Mouse (Mus musculus): ENCODE measurements around the gene Smarcd2. TPM values are rescaled to one million over a fixed set of nuclear protein-coding genes. Genes with fewer than 3 reads are reported as not detected.

Gene Smarcd2
- polyA plus RNA-seq, 1 experiment from 2014 or later = 16.0 TPM

DNA sequence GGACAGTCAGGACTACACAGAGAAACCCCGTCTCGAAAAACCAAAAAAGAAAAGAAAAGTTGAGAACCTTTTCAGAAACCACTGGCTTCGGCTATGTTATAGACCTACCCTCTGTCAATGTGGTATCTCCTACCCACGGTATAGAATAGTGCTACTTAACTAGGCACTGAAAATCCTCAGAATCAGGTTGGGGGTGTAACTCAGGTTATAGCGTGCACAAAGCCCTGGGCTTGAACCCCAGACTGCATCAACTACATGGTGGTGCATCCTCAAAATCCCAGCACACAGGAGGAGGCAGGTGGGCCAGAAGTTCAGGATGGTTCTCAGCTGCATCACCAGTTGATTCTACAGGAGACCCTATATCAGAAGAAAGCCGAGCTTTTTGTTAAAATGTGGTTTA, 1.0 kb upstream of the Smarcd2 start:
- Histone ChIP-seq H3K9me3 (no peaks in the 10 kb centered on the region), H3K4me1 (replicated peaks) (peaks cover 46% of the 10 kb centered on the region), H3K4me3 (peak overlapping the region; percentile 98; the same call in 1 of the 2 replicates), H3K27ac (no peak overlapping the region), H3K9ac (no peak overlapping the region), H3K27me3 (no peaks in the 10 kb centered on the region), H3K4me2 (peak overlapping the region; percentile 83; the same call in 1 of the 2 replicates), H3K36me3 (no peaks in the 10 kb centered on the region)
- no peak for ATAC-seq (ENCODE audit: low FRiP score)
- 94% methylated on average over 6 of the region's 6 CpGs for WGBS

DNA sequence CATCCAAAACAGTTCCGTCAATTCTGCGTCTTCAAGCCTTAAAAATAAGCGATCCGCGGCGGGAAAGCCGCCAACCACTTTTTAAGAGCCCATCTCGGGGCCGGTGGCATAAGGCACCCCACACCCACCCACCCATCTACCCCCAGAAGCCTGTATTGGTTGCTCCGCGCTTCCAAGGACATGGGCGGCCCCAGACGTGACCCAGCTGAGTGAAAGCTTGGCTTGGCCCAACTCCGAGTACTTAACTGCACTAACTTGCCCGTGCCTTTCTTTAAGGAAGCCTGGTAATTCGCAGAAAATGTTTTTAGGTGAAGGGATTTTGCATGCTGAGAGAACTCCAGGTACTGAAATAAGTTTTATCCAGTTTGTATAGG, 526 bp upstream of the Smarcd2 start:
- no peaks in the 10 kb centered on the region for H3K27me3 ChIP-seq
- peak overlapping the region; percentile 97 for H3K9ac ChIP-seq
- peak overlapping the region; percentile 83 for H3K4me2 ChIP-seq
- H3K4me1 ChIP-seq (replicated peaks) = peaks cover 52% of the 10 kb centered on the region
- no peaks in the 10 kb centered on the region for H3K9me3 ChIP-seq
- H3K27ac ChIP-seq = peak overlapping the region; percentile 93
- H3K4me3 ChIP-seq = peak overlapping the region; percentile 98
- H3K36me3 ChIP-seq = no peaks in the 10 kb centered on the region
- peak; percentile 33 for ATAC-seq (ENCODE audit: low FRiP score)
- 17% methylated on average over 16 of the region's 16 CpGs for WGBS

DNA sequence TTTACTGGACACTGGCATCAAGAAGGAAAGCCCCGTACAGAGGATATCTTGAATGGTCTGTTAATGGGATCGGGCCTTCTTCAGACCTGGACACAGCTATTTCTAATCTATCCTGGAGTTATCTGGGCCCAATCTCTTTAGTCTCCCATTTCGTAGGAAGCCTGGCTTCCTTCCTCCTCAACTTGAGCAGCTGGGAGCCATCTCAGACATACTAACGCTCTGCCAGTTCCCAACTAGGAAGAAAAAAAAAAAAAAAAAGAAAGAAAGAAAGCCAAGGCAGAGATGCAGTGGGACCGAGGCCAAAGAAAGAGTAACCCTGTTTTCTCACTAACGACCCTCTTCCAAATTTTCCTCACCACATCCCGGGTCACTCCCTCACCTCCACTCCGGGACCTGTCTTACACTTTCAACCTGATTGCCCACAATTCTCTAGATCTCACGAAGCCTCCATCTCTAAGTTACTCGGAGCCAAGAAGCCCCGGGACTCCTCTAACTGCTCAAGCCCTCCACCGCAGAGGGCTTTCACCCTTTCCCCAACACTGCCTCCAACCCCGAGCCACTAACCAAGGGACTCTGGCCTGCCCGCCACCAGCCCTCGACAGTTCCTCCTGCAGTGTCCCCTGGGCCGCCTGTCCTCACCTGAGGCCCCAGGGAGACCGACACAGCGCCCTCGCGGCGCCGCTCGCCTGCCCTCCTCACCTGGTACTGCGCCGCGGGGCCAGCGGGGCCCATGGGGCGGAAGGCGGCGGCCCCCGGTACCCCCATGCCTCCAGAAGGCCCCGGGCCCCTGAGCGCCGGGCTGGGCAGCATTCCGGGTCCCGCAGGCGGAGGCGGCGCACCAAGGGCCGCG, 753 bp downstream of the Smarcd2 start:
- Histone ChIP-seq H3K27me3 (no peaks in the 10 kb centered on the region), H3K4me1 (replicated peaks) (peaks cover 64% of the 10 kb centered on the region), H3K4me2 (peak overlapping the region; percentile 83), H3K4me3 (peak overlapping the region; percentile 98), H3K9me3 (no peaks in the 10 kb centered on the region), H3K9ac (peak overlapping the region; percentile 97), H3K27ac (peak overlapping the region; percentile 93), H3K36me3 (peaks cover 4% of the 10 kb centered on the region)
- WGBS = 3% methylated on average over 28 of the region's 41 CpGs
- peak; percentile 39 for ATAC-seq (ENCODE audit: low FRiP score)

DNA sequence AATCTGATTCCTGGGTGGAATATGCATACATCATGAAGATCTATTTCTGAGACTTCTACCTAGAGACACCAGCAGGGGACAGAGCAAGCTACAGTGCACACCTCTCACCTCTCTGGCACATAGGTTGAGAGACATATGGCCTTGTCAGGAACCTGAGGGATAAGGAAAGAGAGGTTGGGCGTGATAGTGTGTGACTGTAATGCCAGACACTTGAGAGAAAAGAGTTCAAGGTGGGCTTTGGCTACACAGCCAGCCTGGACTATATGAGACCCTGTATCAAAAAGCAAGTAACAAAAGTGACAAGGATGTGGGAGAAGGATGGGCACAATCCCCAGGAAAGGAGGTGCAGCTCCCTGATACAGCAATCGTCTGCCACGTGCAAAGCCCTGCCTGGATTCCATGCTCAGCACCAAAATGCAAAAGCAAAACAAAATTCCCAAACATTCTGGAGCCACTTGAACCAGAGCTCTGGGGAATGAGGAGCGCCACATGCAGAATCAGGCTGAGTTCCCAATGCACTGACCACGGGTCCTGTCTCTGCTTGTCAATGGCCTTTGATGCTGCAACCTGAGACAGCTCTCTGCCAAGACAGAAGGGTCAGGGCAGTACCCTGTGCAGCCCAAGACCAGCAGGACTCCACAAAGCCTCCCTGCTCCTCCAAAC, 1.5 kb downstream of the Smarcd2 start:
- Histone ChIP-seq H3K27me3 (no peaks in the 10 kb centered on the region), H3K4me1 (replicated peaks) (peaks cover 67% of the 10 kb centered on the region), H3K36me3 (peaks cover 11% of the 10 kb centered on the region), H3K9ac (peak overlapping the region; percentile 97), H3K9me3 (no peaks in the 10 kb centered on the region), H3K27ac (peak overlapping the region; percentile 93), H3K4me2 (peak overlapping the region; percentile 83), H3K4me3 (peak overlapping the region; percentile 98)
- WGBS = 46% methylated on average over 5 of the region's 5 CpGs
- no peak for ATAC-seq (ENCODE audit: low FRiP score)

GRCm38 (mm10) chr11:106269060-106269431, 3.7 kb downstream of the Smarcd2 start:
- H3K4me2 ChIP-seq = peak overlapping the region; percentile 37
- WGBS = 30% methylated on average over 3 of the region's 3 CpGs
- no peak for ATAC-seq (ENCODE audit: low FRiP score)

DNA sequence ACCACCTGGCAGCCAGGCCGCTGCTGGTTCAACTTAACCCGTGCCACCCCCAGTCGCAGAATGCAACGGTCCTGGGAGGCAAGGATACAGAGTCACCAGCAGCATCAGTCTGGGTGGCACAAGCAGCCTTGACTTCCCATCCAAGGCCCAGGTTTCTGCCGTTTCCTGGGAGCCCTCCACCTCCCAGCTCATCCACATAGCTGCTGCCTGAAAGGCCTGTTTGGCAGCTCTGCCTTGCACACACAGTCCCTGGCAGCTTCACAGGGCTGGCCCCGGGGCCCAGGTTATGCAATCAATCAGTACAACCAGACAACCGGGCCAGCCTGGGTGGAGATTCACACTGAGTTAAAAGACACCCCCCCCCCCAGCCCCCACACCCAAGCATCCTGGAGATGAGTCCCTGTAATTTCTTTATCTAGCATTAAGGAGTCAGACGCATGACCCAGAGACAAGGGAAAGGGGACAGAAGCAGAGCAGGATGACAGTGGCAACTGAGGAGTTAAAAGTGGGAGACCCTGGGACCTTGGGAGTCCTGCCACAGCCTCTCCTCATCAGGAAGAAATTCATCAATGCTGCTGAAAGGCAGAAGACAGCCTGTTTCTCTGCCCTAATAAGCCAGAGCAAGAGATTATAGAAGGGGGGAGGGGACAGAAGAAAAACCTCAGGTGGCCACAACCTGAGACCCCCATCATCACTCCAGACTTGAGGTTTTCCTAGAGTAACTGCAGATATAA, 4.3 kb downstream of the Smarcd2 start:
- peak overlapping the region; percentile 37 for H3K4me2 ChIP-seq
- H3K4me3 ChIP-seq = peak overlapping the region; percentile 7
- WGBS = 46% methylated on average over 8 of the region's 8 CpGs
- no peaks in the 10 kb centered on the region for H3K27me3 ChIP-seq
- H3K4me1 ChIP-seq (replicated peaks) = peaks cover 57% of the 10 kb centered on the region
- peak overlapping the region; percentile 65 for H3K9ac ChIP-seq
- H3K36me3 ChIP-seq = peaks cover 39% of the 10 kb centered on the region
- no peaks in the 10 kb centered on the region for H3K9me3 ChIP-seq
- ATAC-seq (ENCODE audit: low FRiP score) = no peak
- peak overlapping the region; percentile 90 for H3K27ac ChIP-seq

More at GRCm38 (mm10) chr11:106269060-106269431, 3.7 kb downstream of the Smarcd2 start:
- Histone ChIP-seq H3K9ac (peak overlapping the region; percentile 65), H3K36me3 (peaks cover 33% of the 10 kb centered on the region), H3K27me3 (no peaks in the 10 kb centered on the region), H3K9me3 (no peaks in the 10 kb centered on the region), H3K4me3 (peak overlapping the region; percentile 7), H3K4me1 (replicated peaks) (peaks cover 61% of the 10 kb centered on the region), H3K27ac (peak overlapping the region; percentile 90)

DNA sequence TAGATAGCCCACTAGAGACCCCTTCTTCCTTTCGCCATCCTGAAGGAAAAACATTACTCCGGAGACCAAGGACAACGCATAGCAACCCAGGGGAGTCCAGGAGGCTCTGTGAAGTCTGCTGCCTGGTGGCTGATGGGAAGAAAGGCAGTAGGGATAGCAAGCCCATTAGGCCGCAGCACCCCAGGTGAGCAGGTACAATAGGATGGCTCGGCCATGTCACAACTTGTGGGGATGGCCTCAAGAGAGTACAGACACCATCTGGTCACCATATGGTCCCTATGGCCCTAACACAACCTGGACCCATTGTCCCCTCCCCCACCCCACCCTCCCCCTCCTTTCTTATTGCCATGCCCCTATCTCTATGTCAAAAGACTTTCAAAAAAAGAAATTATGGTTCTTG, 4.9 kb downstream of the Smarcd2 start:
- Histone ChIP-seq H3K4me3 (no peak overlapping the region; the same call in 1 of the 2 replicates), H3K9me3 (no peaks in the 10 kb centered on the region), H3K9ac (peak overlapping the region; percentile 65; the same call in 1 of the 2 replicates), H3K4me2 (peak overlapping the region; percentile 37), H3K36me3 (peaks cover 45% of the 10 kb centered on the region), H3K4me1 (replicated peaks) (peaks cover 52% of the 10 kb centered on the region), H3K27ac (peak overlapping the region; percentile 90), H3K27me3 (no peaks in the 10 kb centered on the region)
- ATAC-seq (ENCODE audit: low FRiP score) = no peak
- WGBS = 48% methylated on average over 5 of the region's 5 CpGs

- Histone ChIP-seq H3K4me2 (peak overlapping the region; percentile 37), H3K4me1 (replicated peaks) (peaks cover 52% of the 10 kb centered on the region), H3K9me3 (no peaks in the 10 kb centered on the region), H3K27ac (peak overlapping the region; percentile 90), H3K9ac (peak overlapping the region; percentile 65; the same call in 1 of the 2 replicates), H3K27me3 (no peaks in the 10 kb centered on the region), H3K36me3 (peaks cover 50% of the 10 kb centered on the region), H3K4me3 (0 out of 2 replicates have a peak overlapping the region, but pooled peaks have one; percentile 11)
- 72% methylated on average over 15 of the region's 15 CpGs for WGBS
- ATAC-seq (ENCODE audit: low FRiP score) = no peak; the same call in 1 of the 2 replicates
Observed at GRCm38 (mm10) chr11:106267311-106267852, 5.4 kb downstream of the Smarcd2 start.

DNA sequence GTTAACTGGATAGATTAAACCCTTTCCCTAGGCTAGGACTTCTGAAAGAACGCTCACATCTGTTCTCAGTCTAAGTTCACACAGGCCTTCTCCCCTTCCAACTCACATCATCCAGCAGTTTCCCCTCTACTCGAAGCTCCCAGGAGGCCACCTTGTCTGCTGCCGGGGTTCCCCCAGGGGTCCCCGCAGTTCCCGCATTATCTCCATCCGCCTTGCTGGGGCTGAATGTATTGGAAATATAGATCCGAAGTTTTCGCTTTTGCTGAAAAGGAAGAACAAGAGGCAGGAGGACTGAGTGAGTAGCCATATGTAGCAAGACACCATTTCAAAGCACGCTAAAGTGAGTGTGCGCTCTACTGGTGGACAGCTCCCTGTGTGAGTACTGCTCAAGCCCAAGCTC, 6.3 kb downstream of the Smarcd2 start:
- Histone ChIP-seq H3K9me3 (no peaks in the 10 kb centered on the region), H3K27ac (no peak overlapping the region), H3K4me3 (no peak overlapping the region), H3K9ac (no peak overlapping the region), H3K27me3 (no peaks in the 10 kb centered on the region), H3K4me2 (no peak overlapping the region), H3K4me1 (replicated peaks) (peaks cover 45% of the 10 kb centered on the region), H3K36me3 (peaks cover 59% of the 10 kb centered on the region)
- 92% methylated on average over 10 of the region's 10 CpGs for WGBS
- no peak for ATAC-seq (ENCODE audit: low FRiP score)

GRCm38 (mm10) chr11:106265570-106265969, 7.2 kb downstream of the Smarcd2 start:
- no peak for ATAC-seq (ENCODE audit: low FRiP score)
- no peaks in the 10 kb centered on the region for H3K9me3 ChIP-seq
- no peak overlapping the region for H3K27ac ChIP-seq
- no peak overlapping the region for H3K4me3 ChIP-seq
- H3K27me3 ChIP-seq = no peaks in the 10 kb centered on the region
- no peak overlapping the region for H3K9ac ChIP-seq
- no peak overlapping the region for H3K4me2 ChIP-seq
- peaks cover 36% of the 10 kb centered on the region for H3K4me1 ChIP-seq (replicated peaks)
- peaks cover 68% of the 10 kb centered on the region for H3K36me3 ChIP-seq
- WGBS = 97% methylated on average over 4 of the region's 4 CpGs

- WGBS = 95% methylated on average over 15 of the region's 15 CpGs
- no peak overlapping the region for H3K4me3 ChIP-seq
Observed at GRCm38 (mm10) chr11:106264988-106265387, 7.8 kb downstream of the Smarcd2 start.

GRCm38 (mm10) chr11:106263963-106264362, 8.8 kb downstream of the Smarcd2 start:
- ATAC-seq (ENCODE audit: low FRiP score) = no peak
- H3K27ac ChIP-seq = no peak overlapping the region
- no peak overlapping the region for H3K9ac ChIP-seq
- peaks cover 75% of the 10 kb centered on the region for H3K36me3 ChIP-seq
- H3K4me3 ChIP-seq = no peak overlapping the region
- peaks cover 24% of the 10 kb centered on the region for H3K4me1 ChIP-seq (replicated peaks)
- H3K4me2 ChIP-seq = no peak overlapping the region
- H3K9me3 ChIP-seq = no peaks in the 10 kb centered on the region
- H3K27me3 ChIP-seq = no peaks in the 10 kb centered on the region
- WGBS = 93% methylated on average over 9 of the region's 9 CpGs

More at GRCm38 (mm10) chr11:106264988-106265387, 7.8 kb downstream of the Smarcd2 start:
- Histone ChIP-seq H3K4me1 (replicated peaks) (peaks cover 31% of the 10 kb centered on the region), H3K36me3 (peaks cover 69% of the 10 kb centered on the region), H3K9ac (no peak overlapping the region), H3K27me3 (no peaks in the 10 kb centered on the region), H3K4me2 (no peak overlapping the region), H3K27ac (no peak overlapping the region), H3K9me3 (no peaks in the 10 kb centered on the region)
- no peak for ATAC-seq (ENCODE audit: low FRiP score)
